Mouse (Mus musculus) liver, embryonic 14.5 days (tissue): ENCODE data around the gene Ptpn12. TPM values are rescaled to one million over a fixed set of nuclear protein-coding genes. Genes with fewer than 3 reads are reported as not detected.

ENCODE experiments used
- ATAC-seq: fragments of 200-750 bp; cut with Nextera tagmentation; 2 replicates; pipeline ENCODE4 v1.8.0; 2017; ENCODE audit warnings: moderate number of reproducible peaks, mild to moderate bottlenecking, moderate library complexity; ENCODE audit not compliant: insufficient read depth
- DNase-seq, 3 experiments: peaks; one replicate each; pipeline ENCODE4 v3.0.0-alpha.2; 2012 to 2013; ENCODE audit warnings: low read depth in 3 of 3, low spot score in 3 of 3
- H3K27ac ChIP-seq: fragments of 300-500 bp; sonication (generic); 2 replicates; pipeline ENCODE4 v1.5.1; 2014; ENCODE audit warnings: moderate library complexity, mild to moderate bottlenecking, control low read depth, inconsistent platforms
- H3K27me3 ChIP-seq: fragments of 300-500 bp; sonication (generic); 2 replicates; pipeline ENCODE4 v1.6.1; 2014; ENCODE audit warnings: mild to moderate bottlenecking, low read length, moderate library complexity; ENCODE audit not compliant: control insufficient read depth, insufficient read depth
- H3K36me3 ChIP-seq: fragments of 300-500 bp; sonication (generic); replicated peaks from 2 replicates; pipeline ENCODE4 v1.6.1; 2014; ENCODE audit warnings: low read depth; ENCODE audit not compliant: control insufficient read depth, insufficient read depth
- H3K4me1 ChIP-seq, 2 experiments: fragments of 200-500 bp in 1 of 2; fragments of 300-500 bp in 1 of 2; sonication (generic) in 1 of 2; replicated peaks; 2 replicates each; pipeline ENCODE4 v1.6.1; 2012 to 2014; ENCODE audit warnings: antibody characterized with exemption in 1 of 2, inconsistent platforms in 1 of 2, low read length in 1 of 2; ENCODE audit not compliant: control insufficient read depth in 2 of 2, insufficient read depth in 2 of 2
- H3K4me2 ChIP-seq: fragments of 300-500 bp; sonication (generic); 2 replicates; pipeline ENCODE4 v1.6.1; 2014; ENCODE audit warnings: low read depth, mild to moderate bottlenecking, control low read depth, moderate library complexity
- H3K4me3 ChIP-seq, 2 experiments: fragments of 200-500 bp in 1 of 2; fragments of 300-500 bp in 1 of 2; sonication (generic) in 1 of 2; 2 replicates each; pipeline ENCODE4 v1.5.1; 2012 to 2014; ENCODE audit warnings: low read depth in 2 of 2, low read length in 2 of 2, mild to moderate bottlenecking in 2 of 2, control low read depth in 1 of 2, inconsistent platforms in 1 of 2, moderate library complexity in 1 of 2; ENCODE audit not compliant: insufficient read depth in 1 of 2
- H3K9ac ChIP-seq: fragments of 300-500 bp; sonication (generic); replicated peaks from 2 replicates; pipeline ENCODE4 v1.6.1; 2014; ENCODE audit warnings: mild to moderate bottlenecking, control low read depth, moderate library complexity
- H3K9me3 ChIP-seq: fragments of 300-500 bp; sonication (generic); 2 replicates; pipeline ENCODE4 v1.6.1; 2016; ENCODE audit warnings: low read length, mixed read lengths; ENCODE audit not compliant: control insufficient read depth
- CTCF ChIP-seq: IDR thresholded peaks from 2 replicates; pipeline ENCODE4 v1.5.1; 2016; ENCODE audit warnings: antibody characterized with exemption, low read depth, control low read depth
- EP300 ChIP-seq: IDR thresholded peaks from 2 replicates; pipeline ENCODE4 v1.6.1; 2016; ENCODE audit warnings: antibody characterized with exemption, low read depth
- WGBS: fragments of 180-500 bp; shearing (Covaris S2); extraction: QIAGEN DNeasy Blood & Tissue Kit; methylation state at CpG from one replicate; pipeline ENCODE4 v1.1.7; 2014; ENCODE audit not compliant: insufficient replicate concordance; 5-methylcytosine and 5-hydroxymethylcytosine counted together
- polyA plus RNA-seq, 2 experiments: library from polyadenylated mRNA; depleted of rRNA in 1 of 2; stranded (reverse) in 1 of 2; unstranded in 1 of 2; fragments of >200 nt; fragmentation: Nextera tagmentation in 1 of 2; extraction: Ambion mirVana in 1 of 2; gene quantifications; 2 replicates each; pipeline versions ENCODE4 v1.2.1 to v1.2.3; 2012 to 2014

Gene Ptpn12
- polyA plus RNA-seq, 2 experiments = 14.4 to 18.6 TPM

GRCm38 (mm10) chr5:20941205-20941604, 114.5 kb downstream of the Ptpn12 start:
- Histone ChIP-seq H3K9ac (peak overlapping the region; percentile 32; the same call in 1 of the 2 replicates), H3K4me2 (peak overlapping the region; percentile 40), H3K27ac (peak overlapping the region; percentile 74), H3K36me3 (no peaks in the 10 kb centered on the region), H3K27me3 (no peaks in the 10 kb centered on the region), H3K4me1 (peaks cover 46 to 66% of the 10 kb centered on the region in 2 experiments), H3K9me3 (no peaks in the 10 kb centered on the region), H3K4me3 (no peak overlapping the region)
- DNase-seq = peak; percentile 55 to 63 (median 63)
- peak; percentile 27; the same call in 1 of the 2 replicates for TF ChIP-seq CTCF
- peak; percentile 39 for TF ChIP-seq EP300
- 5% methylated on average over 5 of the region's 5 CpGs for WGBS
- peak; percentile 83 for ATAC-seq

GRCm38 (mm10) chr5:20940696-20941095, 115.0 kb downstream of the Ptpn12 start:
- no peak for TF ChIP-seq CTCF
- no peak for TF ChIP-seq EP300
- no peak overlapping the region for H3K4me3 ChIP-seq
- no peaks in the 10 kb centered on the region for H3K9me3 ChIP-seq
- no peaks in the 10 kb centered on the region for H3K27me3 ChIP-seq
- peak overlapping the region; percentile 74 for H3K27ac ChIP-seq
- 34% methylated on average over 4 of the region's 4 CpGs for WGBS
- DNase-seq = no peak
- H3K4me2 ChIP-seq = peak overlapping the region; percentile 40
- ATAC-seq = peak; percentile 22; the same call in 1 of the 2 replicates
- H3K9ac ChIP-seq = no peak overlapping the region; the same call in 1 of the 2 replicates
- H3K4me1 ChIP-seq = peaks cover 49 to 68% of the 10 kb centered on the region in 2 experiments
- no peaks in the 10 kb centered on the region for H3K36me3 ChIP-seq

DNA sequence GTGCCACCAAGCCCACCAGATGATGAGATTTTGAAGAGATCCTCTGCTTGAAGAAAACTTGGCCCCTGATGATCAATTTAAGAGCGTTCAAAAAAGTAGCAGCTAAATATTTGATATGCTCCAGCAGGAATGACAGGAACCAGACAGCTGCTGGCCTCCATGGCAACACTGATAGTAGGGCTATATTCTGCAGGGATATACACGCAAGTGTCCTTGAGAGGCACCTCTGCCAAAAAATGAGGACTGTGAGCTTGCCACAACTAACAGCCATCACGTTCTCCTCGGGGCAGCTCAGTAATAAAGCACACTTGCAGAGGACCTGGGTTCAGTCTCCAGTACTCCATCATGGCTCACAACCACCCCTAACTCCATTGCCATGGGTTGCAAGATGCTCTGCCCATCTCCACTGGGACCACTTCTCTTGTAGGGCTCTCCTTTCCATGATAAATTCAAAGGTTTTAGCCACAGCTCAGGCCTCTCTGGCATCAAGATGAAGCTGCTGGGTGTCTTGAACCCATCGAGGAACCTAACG, 115.6 kb downstream of the Ptpn12 start:
- Histone ChIP-seq H3K27me3 (no peaks in the 10 kb centered on the region), H3K27ac (peak overlapping the region; percentile 74; the same call in 1 of the 2 replicates), H3K9me3 (no peaks in the 10 kb centered on the region), H3K4me3 (no peak overlapping the region), H3K4me1 (peaks cover 44 to 67% of the 10 kb centered on the region in 2 experiments), H3K36me3 (no peaks in the 10 kb centered on the region), H3K9ac (no peak overlapping the region), H3K4me2 (no peak overlapping the region)
- DNase-seq (no peak), ATAC-seq (no peak)
- WGBS = 57% methylated on average over 6 of the region's 6 CpGs
- TF ChIP-seq CTCF (no peak), EP300 (no peak)

DNA sequence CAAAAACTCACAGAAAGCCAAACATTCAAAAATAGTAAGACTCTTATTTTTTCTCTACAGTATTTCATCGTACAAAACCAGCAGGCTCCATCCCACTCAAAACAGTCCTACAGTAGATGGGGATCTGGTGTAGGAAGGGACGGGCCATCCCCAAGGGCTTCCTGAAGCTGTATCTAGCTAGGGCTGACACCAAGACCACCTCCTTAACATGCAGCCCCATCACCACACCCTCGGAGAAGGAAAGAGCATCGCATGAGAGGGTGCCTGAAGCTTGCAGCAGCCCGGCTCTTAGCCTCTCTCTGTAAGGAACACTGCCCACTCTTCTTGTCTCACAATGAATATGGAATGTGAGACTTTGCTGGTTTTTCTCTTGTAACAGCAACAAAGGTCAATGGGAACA, 117.2 kb downstream of the Ptpn12 start:
- Histone ChIP-seq H3K36me3 (no peaks in the 10 kb centered on the region), H3K4me2 (peak overlapping the region; percentile 39), H3K9me3 (no peaks in the 10 kb centered on the region), H3K27ac (peak overlapping the region; percentile 25; the same call in 1 of the 2 replicates), H3K27me3 (no peaks in the 10 kb centered on the region), H3K4me1 (peaks cover 43 to 62% of the 10 kb centered on the region in 2 experiments), H3K9ac (peak overlapping the region; percentile 37), H3K4me3 (no peak overlapping the region)
- TF ChIP-seq CTCF (no peak), EP300 (no peak)
- WGBS = 18% methylated on average over 5 of the region's 5 CpGs
- no peak for DNase-seq
- no peak for ATAC-seq

Other genes with a start within 250 kb of the Ptpn12 start
- gene Phtf2, start 173.8 kb downstream of the Ptpn12 start, polyA plus RNA-seq (2012; rRNA removed) = 2.0 and 2.9 TPM in 2 replicates
- 5.5 and 6.6 TPM in 2 replicates for gene Phtf2, start 173.8 kb downstream of the Ptpn12 start, polyA plus RNA-seq (2014; fragmentation: Nextera tagmentation; extraction: Ambion mirVana)
- 10.4 and 15.1 TPM in 2 replicates for gene Tmem60, start 173.7 kb downstream of the Ptpn12 start, polyA plus RNA-seq (2012; rRNA removed)
- gene Tmem60, start 173.7 kb downstream of the Ptpn12 start, polyA plus RNA-seq (2014; fragmentation: Nextera tagmentation; extraction: Ambion mirVana) = 39.9 and 40.9 TPM in 2 replicates
- gene Rsbn1l, start 99.5 kb downstream of the Ptpn12 start, polyA plus RNA-seq (2012; rRNA removed) = 3.5 and 4.6 TPM in 2 replicates
- 3.7 and 4.2 TPM in 2 replicates for gene Rsbn1l, start 99.5 kb downstream of the Ptpn12 start, polyA plus RNA-seq (2014; fragmentation: Nextera tagmentation; extraction: Ambion mirVana)
- gene Gsap, start 130.3 kb upstream of the Ptpn12 start, polyA plus RNA-seq (2012; rRNA removed) = 0.69 and 1.3 TPM in 2 replicates
- 2.1 and 2.6 TPM in 2 replicates for gene Gsap, start 130.3 kb upstream of the Ptpn12 start, polyA plus RNA-seq (2014; fragmentation: Nextera tagmentation; extraction: Ambion mirVana)